Comparison of ENCODE assay signal across 10 mouse cellular contexts in the genomic region with DNA sequence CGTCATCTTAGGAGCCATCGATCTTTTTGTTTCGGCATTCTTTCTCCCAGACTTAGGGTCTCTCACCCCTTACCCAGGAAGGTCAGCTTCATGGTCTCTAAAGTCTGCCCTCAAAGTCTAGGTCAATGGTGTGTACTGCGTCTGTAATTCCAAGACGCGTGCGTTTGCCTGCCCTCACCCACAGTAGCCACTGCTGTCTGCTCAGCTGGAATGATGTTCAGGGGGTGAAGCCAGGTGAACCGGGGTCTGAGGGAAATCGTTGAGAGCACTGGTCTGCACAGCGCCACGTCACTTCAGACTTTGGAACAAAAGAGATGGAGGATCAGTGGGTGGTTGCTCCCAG.
DNase-seq lines count a peak whose midpoint lies in the region; ATAC-seq and TF ChIP-seq lines count a peak whose summit lies in the region.
"Had no signal": no experiment of that assay in that cellular context is flagged by ENCODE, and none has a peak within 500 bp of the region (broad histone marks: within the 10 kb centered on the region; RNA-seq: fewer than 3 reads in every experiment).

No protein-coding gene starts in this region.

- WGBS in lung, postnatal 0 days, result 41% methylated on average over 11 of the region's 11 CpGs
- WGBS in forebrain, embryonic 14.5 days, result 14% methylated on average over 11 of the region's 11 CpGs
- 28% methylated on average over 11 of the region's 11 CpGs for WGBS in limb, embryonic 14.5 days

- H3K9me3 ChIP-seq in lung, postnatal 0 days (ENCODE audit: low read length), result no peaks in the 10 kb centered on the region
- no peaks in the 10 kb centered on the region for H3K9me3 ChIP-seq in forebrain, embryonic 14.5 days (replicated peaks; ENCODE audit: control insufficient read depth, low read length)
- no peaks in the 10 kb centered on the region for H3K9me3 ChIP-seq in limb, embryonic 14.5 days (ENCODE audit: control insufficient read depth, low read length)

- no peak overlapping the region for H3K9ac ChIP-seq in lung, postnatal 0 days (replicated peaks; ENCODE audit: low read depth)
- no peak overlapping the region for H3K9ac ChIP-seq in forebrain, embryonic 14.5 days (ENCODE audit: low read length)
- no peak overlapping the region for H3K9ac ChIP-seq in limb, embryonic 14.5 days (ENCODE audit: low read depth, low read length, severe bottlenecking)

- H3K27me3 ChIP-seq in lung, postnatal 0 days (replicated peaks; ENCODE audit: insufficient read depth, low read length), result no peaks in the 10 kb centered on the region
- H3K27me3 ChIP-seq in forebrain, embryonic 14.5 days (replicated peaks; ENCODE audit: control insufficient read depth, insufficient read depth, low read length), result no peaks in the 10 kb centered on the region
- peaks cover 10% of the 10 kb centered on the region; the same call in 1 of the 2 replicates for H3K27me3 ChIP-seq in limb, embryonic 14.5 days (ENCODE audit: control insufficient read depth, insufficient read depth, low read length)
- H3K27me3 ChIP-seq: Patski had no signal

- no peak for DNase-seq in lung, postnatal 0 days (ENCODE audit: low spot score)
- DNase-seq in lung, postnatal 10 days, result no peak
- no peak for DNase-seq in forebrain, embryonic 14.5 days (ENCODE audit: low spot score)
- DNase-seq in limb, embryonic 14.5 days (ENCODE audit: low spot score), result no peak
- DNase-seq in adrenal gland, postnatal 4 days (ENCODE audit: low spot score in 2 of 2), result no peak
- no peak for DNase-seq in c-Kit-positive CD71-positive TER-119-positive erythroid progenitor cells, embryonic 14.5 days (ENCODE audit: low spot score)
- DNase-seq in adrenal gland, postnatal 10 days, result no peak
- DNase-seq: gastrocnemius, postnatal 10 days; thymus, adult 2 months had no signal

- ATAC-seq in lung, postnatal 0 days, result no peak
- ATAC-seq in forebrain, embryonic 14.5 days, result no peak
- ATAC-seq in limb, embryonic 14.5 days (ENCODE audit: low FRiP score, low read depth), result no peak
- ATAC-seq: Patski had no signal

- no peak overlapping the region for H3K4me3 ChIP-seq in lung, postnatal 0 days (ENCODE audit: low read depth, low read length)
- H3K4me3 ChIP-seq in forebrain, embryonic 14.5 days (ENCODE audit: low read depth, low read length), result no peak overlapping the region
- no peak overlapping the region for H3K4me3 ChIP-seq in limb, embryonic 14.5 days (replicated peaks; ENCODE audit: low read length)

- no peak for TF ChIP-seq POLR2A in limb, embryonic 14.5 days (IDR thresholded peaks at IDR 0.05; ENCODE audit: borderline replicate concordance, extremely low read depth, insufficient read depth, insufficient read length)

- peaks cover 7% of the 10 kb centered on the region for H3K4me1 ChIP-seq in lung, postnatal 0 days (ENCODE audit: insufficient read depth, low read depth, low read length)
- peaks cover 26% of the 10 kb centered on the region for H3K4me1 ChIP-seq in forebrain, embryonic 14.5 days (ENCODE audit: control insufficient read depth, insufficient read depth, low read length)
- H3K4me1 ChIP-seq in limb, embryonic 14.5 days (ENCODE audit: control insufficient read depth, insufficient read depth, low read length), result peaks cover 32% of the 10 kb centered on the region

- H3K36me3 ChIP-seq in lung, postnatal 0 days (ENCODE audit: insufficient read depth, low read length), result no peaks in the 10 kb centered on the region
- no peaks in the 10 kb centered on the region for H3K36me3 ChIP-seq in forebrain, embryonic 14.5 days (ENCODE audit: control insufficient read depth, insufficient read depth, low read length)
- no peaks in the 10 kb centered on the region for H3K36me3 ChIP-seq in limb, embryonic 14.5 days (ENCODE audit: control insufficient read depth, insufficient read depth, low read length)

- peak overlapping the region; percentile 25 for H3K4me2 ChIP-seq in lung, postnatal 0 days (replicated peaks; ENCODE audit: low read depth, low read length)
- peak overlapping the region; percentile 38; the same call in 1 of the 2 replicates for H3K4me2 ChIP-seq in forebrain, embryonic 14.5 days (ENCODE audit: low read length)
- peak overlapping the region; percentile 32; the same call in 1 of the 2 replicates for H3K4me2 ChIP-seq in limb, embryonic 14.5 days (replicated peaks; ENCODE audit: low read depth, low read length, severe bottlenecking)

- TF ChIP-seq EP300 in lung, postnatal 0 days (IDR thresholded peaks at IDR 0.05), result no peak

- no peak overlapping the region for H3K27ac ChIP-seq in lung, postnatal 0 days (ENCODE audit: low read length)
- no peak overlapping the region for H3K27ac ChIP-seq in forebrain, embryonic 14.5 days (ENCODE audit: low read depth, low read length)
- no peak overlapping the region for H3K27ac ChIP-seq in limb, embryonic 14.5 days (replicated peaks; ENCODE audit: low read depth, low read length)

- TF ChIP-seq CTCF in lung, postnatal 0 days (IDR thresholded peaks at IDR 0.05), result no peak
